Mouse (Mus musculus) intestine, postnatal 0 days (tissue): Measurements from ENCODE around the gene Prr12. TPM values are rescaled to one million over a fixed set of nuclear protein-coding genes. Genes with fewer than 3 reads are reported as not detected.

Source experiments
- ATAC-seq: fragments of 200-750 bp; cut with Nextera tagmentation; 2 replicates; pipeline ENCODE4 v1.8.0; 2017; ENCODE audit warnings: mild to moderate bottlenecking, moderate TSS enrichment, moderate library complexity
- H3K27ac ChIP-seq: fragments of 300-500 bp; sonication (generic); 2 replicates; pipeline ENCODE4 v1.5.1; 2014; ENCODE audit warnings: mild to moderate bottlenecking, low read depth, low read length, moderate library complexity
- H3K27me3 ChIP-seq: fragments of 300-500 bp; sonication (generic); replicated peaks from 2 replicates; pipeline ENCODE4 v1.6.1; 2014; ENCODE audit warnings: low read length, mixed read lengths; ENCODE audit not compliant: control insufficient read depth, insufficient read depth
- H3K36me3 ChIP-seq: fragments of 300-500 bp; sonication (generic); 2 replicates; pipeline ENCODE4 v1.6.1; 2014; ENCODE audit warnings: mild to moderate bottlenecking, moderate library complexity; ENCODE audit not compliant: control insufficient read depth, insufficient read depth
- H3K4me1 ChIP-seq: fragments of 300-500 bp; sonication (generic); replicated peaks from 2 replicates; pipeline ENCODE4 v1.6.1; 2014; ENCODE audit warnings: antibody characterized with exemption, low read length, mixed read lengths; ENCODE audit not compliant: control insufficient read depth, insufficient read depth
- H3K4me2 ChIP-seq: fragments of 300-500 bp; sonication (generic); replicated peaks from 2 replicates; pipeline ENCODE4 v1.6.1; 2014; ENCODE audit warnings: low read depth, mild to moderate bottlenecking, moderate library complexity
- H3K4me3 ChIP-seq: fragments of 300-500 bp; sonication (generic); 2 replicates; pipeline ENCODE4 v1.5.1; 2014; ENCODE audit warnings: low read depth, low read length
- H3K9ac ChIP-seq: fragments of 300-500 bp; sonication (generic); 2 replicates; pipeline ENCODE4 v1.6.1; 2014; ENCODE audit warnings: mild to moderate bottlenecking, low read depth, low read length
- H3K9me3 ChIP-seq: fragments of 300-500 bp; sonication (generic); 2 replicates; pipeline ENCODE4 v1.6.1; 2016; ENCODE audit warnings: mixed run types; ENCODE audit not compliant: control insufficient read depth
- CTCF ChIP-seq: sonication (generic); IDR thresholded peaks from 2 replicates; pipeline ENCODE4 v1.5.1; 2016; ENCODE audit warnings: low read depth, mild to moderate bottlenecking, control low read depth, antibody characterized with exemption, moderate library complexity
- whole genome bisulfite sequencing: fragments of 180-500 bp; shearing (Covaris S2); extraction: QIAGEN DNeasy Blood & Tissue Kit; methylation state at CpG from one replicate; pipeline ENCODE4 v1.1.7; 2014; 5-methylcytosine and 5-hydroxymethylcytosine counted together
- polyA plus RNA-seq: library from polyadenylated mRNA; unstranded; fragments of >200 nt; fragmentation: Nextera tagmentation; extraction: Ambion mirVana; gene quantifications from 2 replicates; pipeline ENCODE4 v1.2.1, GENCODE M21; 2015

Gene Prr12
- polyA plus RNA-seq, 1 experiment from 2014 or later = 2.4 TPM

- Histone ChIP-seq H3K4me2 (peak overlapping the region; percentile 72), H3K4me3 (peak overlapping the region; percentile 84), H3K27me3 (no peaks in the 10 kb centered on the region), H3K27ac (peak overlapping the region; percentile 94), H3K9me3 (no peaks in the 10 kb centered on the region), H3K36me3 (peaks cover 7% of the 10 kb centered on the region; the same call in 1 of the 2 replicates), H3K4me1 (no peaks in the 10 kb centered on the region), H3K9ac (peak overlapping the region; percentile 62)
- WGBS = 7% methylated on average over 11 of the region's 11 CpGs
- peak; percentile 60 for ATAC-seq
- TF ChIP-seq CTCF = no peak
Observed at GRCm38 (mm10) chr7:45061532-45062075, 8.9 kb upstream of the Prr12 start.

- Histone ChIP-seq H3K9ac (no peak overlapping the region; the same call in 1 of the 2 replicates), H3K9me3 (no peaks in the 10 kb centered on the region), H3K27me3 (no peaks in the 10 kb centered on the region), H3K4me2 (peak overlapping the region; percentile 72), H3K27ac (no peak overlapping the region; the same call in 1 of the 2 replicates), H3K36me3 (peaks cover 7% of the 10 kb centered on the region; the same call in 1 of the 2 replicates), H3K4me1 (no peaks in the 10 kb centered on the region), H3K4me3 (peak overlapping the region; percentile 84)
- TF ChIP-seq CTCF = no peak
- 61% methylated on average over 6 of the region's 6 CpGs for WGBS
- no peak for ATAC-seq
Observed at GRCm38 (mm10) chr7:45060632-45061122, 8.0 kb upstream of the Prr12 start.

- WGBS = 81% methylated on average over 10 of the region's 10 CpGs
- Histone ChIP-seq H3K36me3 (peaks cover 7% of the 10 kb centered on the region; the same call in 1 of the 2 replicates), H3K27ac (no peak overlapping the region), H3K9ac (no peak overlapping the region), H3K4me2 (no peak overlapping the region), H3K27me3 (no peaks in the 10 kb centered on the region), H3K4me1 (no peaks in the 10 kb centered on the region), H3K9me3 (no peaks in the 10 kb centered on the region), H3K4me3 (no peak overlapping the region)
- ATAC-seq = no peak
- no peak for TF ChIP-seq CTCF
Observed at GRCm38 (mm10) chr7:45058607-45059571, 6.2 kb upstream of the Prr12 start.

- Histone ChIP-seq H3K4me3 (no peak overlapping the region), H3K9ac (no peak overlapping the region), H3K27me3 (no peaks in the 10 kb centered on the region), H3K27ac (no peak overlapping the region), H3K4me2 (no peak overlapping the region), H3K36me3 (peaks cover 7% of the 10 kb centered on the region; the same call in 1 of the 2 replicates), H3K4me1 (no peaks in the 10 kb centered on the region; the same call in 1 of the 2 replicates), H3K9me3 (no peaks in the 10 kb centered on the region)
- no peak for TF ChIP-seq CTCF
- ATAC-seq = no peak
Observed at GRCm38 (mm10) chr7:45056972-45057348, 4.3 kb upstream of the Prr12 start.

GRCm38 (mm10) chr7:45056329-45056971, 3.8 kb upstream of the Prr12 start:
- no peak overlapping the region for H3K27ac ChIP-seq
- peaks cover 1% of the 10 kb centered on the region; the same call in 1 of the 2 replicates for H3K4me1 ChIP-seq
- no peak overlapping the region for H3K4me3 ChIP-seq
- H3K27me3 ChIP-seq = no peaks in the 10 kb centered on the region
- H3K9me3 ChIP-seq = no peaks in the 10 kb centered on the region
- 72% methylated on average over 14 of the region's 14 CpGs for WGBS
- H3K9ac ChIP-seq = no peak overlapping the region
- TF ChIP-seq CTCF = no peak
- H3K36me3 ChIP-seq = peaks cover 7% of the 10 kb centered on the region; the same call in 1 of the 2 replicates
- no peak for ATAC-seq
- H3K4me2 ChIP-seq = no peak overlapping the region
